Mouse (Mus musculus) stomach, embryonic 15.5 days (tissue): Measurements from ENCODE around the gene Bach2. TPM values are rescaled to one million over a fixed set of nuclear protein-coding genes. Genes with fewer than 3 reads are reported as not detected.

Experiments used
- ATAC-seq: fragments of 200-750 bp; cut with Nextera tagmentation; 2 replicates; pipeline ENCODE4 v1.8.0; 2017; ENCODE audit warnings: low read depth, moderate number of reproducible peaks, moderate TSS enrichment; ENCODE audit not compliant: insufficient read depth, low FRiP score
- H3K27ac ChIP-seq: fragments of 300-500 bp; sonication (generic); 2 replicates; pipeline ENCODE4 v1.5.1; 2015; ENCODE audit warnings: mild to moderate bottlenecking, inconsistent platforms
- H3K27me3 ChIP-seq: fragments of 300-500 bp; sonication (generic); replicated peaks from 2 replicates; pipeline ENCODE4 v1.6.1; 2015; ENCODE audit warnings: inconsistent platforms
- H3K36me3 ChIP-seq: fragments of 300-500 bp; sonication (generic); 2 replicates; pipeline ENCODE4 v1.6.1; 2015; ENCODE audit warnings: inconsistent platforms
- H3K4me1 ChIP-seq: fragments of 300-500 bp; sonication (generic); 2 replicates; pipeline ENCODE4 v1.6.1; 2015; ENCODE audit warnings: inconsistent platforms
- H3K4me2 ChIP-seq: fragments of 300-500 bp; sonication (generic); 2 replicates; pipeline ENCODE4 v1.6.1; 2015; ENCODE audit warnings: mild to moderate bottlenecking, inconsistent platforms
- H3K4me3 ChIP-seq: fragments of 300-500 bp; sonication (generic); replicated peaks from 2 replicates; pipeline ENCODE4 v1.5.1; 2015; ENCODE audit warnings: inconsistent platforms
- H3K9ac ChIP-seq: fragments of 300-500 bp; sonication (generic); 2 replicates; pipeline ENCODE4 v1.6.1; 2015; ENCODE audit warnings: inconsistent platforms
- H3K9me3 ChIP-seq: fragments of 300-500 bp; sonication (generic); 2 replicates; pipeline ENCODE4 v1.6.1; 2016; ENCODE audit warnings: inconsistent platforms
- WGBS: fragments of 180-500 bp; shearing (Covaris S2); methylation state at CpG from one replicate; pipeline ENCODE4 v1.1.7; 2015; 5-methylcytosine and 5-hydroxymethylcytosine counted together
- polyA plus RNA-seq: library from polyadenylated mRNA; unstranded; fragments of >200 nt; fragmentation: Nextera tagmentation; extraction: Ambion mirVana; gene quantifications from 2 replicates; pipeline ENCODE4 v1.2.1, GENCODE M21; 2015

Gene Bach2
- polyA plus RNA-seq, 1 experiment from 2014 or later: 5.2 TPM

- Histone ChIP-seq H3K9me3 (no peaks in the 10 kb centered on the region), H3K4me1 (peaks cover 8% of the 10 kb centered on the region; the same call in 1 of the 2 replicates)
- WGBS: 64% methylated on average over 12 of the region's 12 CpGs
Measured at GRCm38 (mm10) chr4:32357996-32358600, 119.5 kb downstream of the Bach2 start.

GRCm38 (mm10) chr4:32358602-32359464 is 120.2 kb downstream of the Bach2 start:
- no peak overlapping the region for H3K27ac ChIP-seq
- H3K9ac ChIP-seq: no peak overlapping the region
- WGBS: 67% methylated on average over 12 of the region's 12 CpGs
- H3K4me1 ChIP-seq: peaks cover 9% of the 10 kb centered on the region; the same call in 1 of the 2 replicates
- H3K9me3 ChIP-seq: no peaks in the 10 kb centered on the region
- no peak overlapping the region for H3K4me2 ChIP-seq
- no peaks in the 10 kb centered on the region for H3K27me3 ChIP-seq
- ATAC-seq: no peak
- H3K4me3 ChIP-seq: no peak overlapping the region
- H3K36me3 ChIP-seq: no peaks in the 10 kb centered on the region

More at GRCm38 (mm10) chr4:32357996-32358600, 119.5 kb downstream of the Bach2 start:
- Histone ChIP-seq H3K9ac (no peak overlapping the region), H3K27ac (peak overlapping the region; percentile 26; the same call in 1 of the 2 replicates), H3K4me3 (no peak overlapping the region), H3K27me3 (no peaks in the 10 kb centered on the region), H3K4me2 (no peak overlapping the region), H3K36me3 (no peaks in the 10 kb centered on the region)
- ATAC-seq: no peak

GRCm38 (mm10) chr4:32359634-32360033 is 121.0 kb downstream of the Bach2 start:
- no peaks in the 10 kb centered on the region for H3K9me3 ChIP-seq
- H3K4me3 ChIP-seq: no peak overlapping the region
- WGBS: 61% methylated on average over 3 of the region's 3 CpGs
- no peak overlapping the region for H3K9ac ChIP-seq
- no peak overlapping the region for H3K4me2 ChIP-seq
- H3K4me1 ChIP-seq: peaks cover 9% of the 10 kb centered on the region; the same call in 1 of the 2 replicates
- H3K36me3 ChIP-seq: no peaks in the 10 kb centered on the region
- ATAC-seq: no peak
- H3K27me3 ChIP-seq: no peaks in the 10 kb centered on the region
- H3K27ac ChIP-seq: no peak overlapping the region

GRCm38 (mm10) chr4:32360496-32360895 is 121.9 kb downstream of the Bach2 start:
- no peak overlapping the region for H3K4me3 ChIP-seq
- H3K36me3 ChIP-seq: no peaks in the 10 kb centered on the region
- no peaks in the 10 kb centered on the region for H3K9me3 ChIP-seq
- H3K4me2 ChIP-seq: no peak overlapping the region
- H3K9ac ChIP-seq: no peak overlapping the region
- no peak for ATAC-seq
- H3K27ac ChIP-seq: no peak overlapping the region
- no peaks in the 10 kb centered on the region for H3K27me3 ChIP-seq
- WGBS: 90% methylated on average over 5 of the region's 5 CpGs
- H3K4me1 ChIP-seq: peaks cover 14% of the 10 kb centered on the region; the same call in 1 of the 2 replicates

GRCm38 (mm10) chr4:32363488-32363984 is 124.9 kb downstream of the Bach2 start:
- no peak for ATAC-seq
- Histone ChIP-seq H3K4me1 (peaks cover 12% of the 10 kb centered on the region; the same call in 1 of the 2 replicates), H3K27me3 (no peaks in the 10 kb centered on the region), H3K9me3 (no peaks in the 10 kb centered on the region), H3K9ac (no peak overlapping the region), H3K27ac (no peak overlapping the region), H3K36me3 (no peaks in the 10 kb centered on the region), H3K4me3 (no peak overlapping the region), H3K4me2 (no peak overlapping the region)
- 47% methylated on average over 14 of the region's 14 CpGs for WGBS

GRCm38 (mm10) chr4:32365144-32365907 is 126.7 kb downstream of the Bach2 start:
- no peak overlapping the region for H3K4me3 ChIP-seq
- H3K9me3 ChIP-seq: no peaks in the 10 kb centered on the region
- no peaks in the 10 kb centered on the region for H3K36me3 ChIP-seq
- no peak overlapping the region for H3K4me2 ChIP-seq
- ATAC-seq: no peak
- H3K9ac ChIP-seq: no peak overlapping the region
- peaks cover 12% of the 10 kb centered on the region; the same call in 1 of the 2 replicates for H3K4me1 ChIP-seq
- H3K27me3 ChIP-seq: no peaks in the 10 kb centered on the region
- no peak overlapping the region for H3K27ac ChIP-seq
- WGBS: 44% methylated on average over 13 of the region's 13 CpGs

DNA sequence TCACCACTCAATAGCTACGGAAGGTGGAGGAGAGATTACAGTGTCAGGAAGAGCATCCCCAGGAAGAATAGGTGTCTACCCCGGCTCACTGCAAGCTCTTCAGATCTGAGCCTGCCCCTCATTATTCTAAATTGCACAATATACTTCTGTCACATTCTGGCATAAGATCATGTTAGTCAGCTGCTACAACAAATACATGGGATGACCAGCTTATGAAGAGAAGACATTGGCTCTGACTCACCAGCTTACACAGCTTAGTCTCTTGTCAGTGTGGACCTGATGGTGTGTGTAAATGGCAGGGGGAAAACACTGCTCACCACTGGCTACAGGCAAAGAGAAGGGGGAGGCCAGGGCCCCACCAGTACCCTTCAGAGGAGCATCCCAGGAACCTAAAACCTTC is 127.6 kb downstream of the Bach2 start:
- no peak overlapping the region for H3K4me3 ChIP-seq
- peaks cover 12% of the 10 kb centered on the region; the same call in 1 of the 2 replicates for H3K4me1 ChIP-seq
- H3K9me3 ChIP-seq: no peaks in the 10 kb centered on the region
- H3K27ac ChIP-seq: no peak overlapping the region
- H3K9ac ChIP-seq: no peak overlapping the region
- ATAC-seq: no peak
- WGBS: 86% methylated on average over 2 of the region's 2 CpGs
- H3K4me2 ChIP-seq: no peak overlapping the region
- H3K36me3 ChIP-seq: no peaks in the 10 kb centered on the region
- no peaks in the 10 kb centered on the region for H3K27me3 ChIP-seq

- Histone ChIP-seq H3K27me3 (no peaks in the 10 kb centered on the region), H3K4me1 (peaks cover 15% of the 10 kb centered on the region; the same call in 1 of the 2 replicates), H3K9ac (no peak overlapping the region), H3K4me3 (no peak overlapping the region), H3K4me2 (no peak overlapping the region), H3K36me3 (no peaks in the 10 kb centered on the region), H3K27ac (no peak overlapping the region), H3K9me3 (no peaks in the 10 kb centered on the region)
- 49% methylated on average over 8 of the region's 8 CpGs for WGBS
- no peak for ATAC-seq
Measured at GRCm38 (mm10) chr4:32368345-32368744, 129.7 kb downstream of the Bach2 start.

- 31% methylated on average over 7 of the region's 7 CpGs for WGBS
- Histone ChIP-seq H3K9ac (no peak overlapping the region), H3K36me3 (no peaks in the 10 kb centered on the region), H3K4me1 (0 out of 2 replicates have a peak, but pooled peaks cover 8% of the 10 kb centered on the region), H3K4me2 (peak overlapping the region; percentile 19; the same call in 1 of the 2 replicates), H3K4me3 (no peak overlapping the region), H3K27me3 (no peaks in the 10 kb centered on the region), H3K27ac (no peak overlapping the region), H3K9me3 (no peaks in the 10 kb centered on the region)
- ATAC-seq: no peak
Measured at GRCm38 (mm10) chr4:32373085-32373484, 134.5 kb downstream of the Bach2 start.

GRCm38 (mm10) chr4:32373527-32373926 is 134.9 kb downstream of the Bach2 start:
- Histone ChIP-seq H3K4me2 (no peak overlapping the region), H3K27ac (no peak overlapping the region), H3K4me1 (0 out of 2 replicates have a peak, but pooled peaks cover 8% of the 10 kb centered on the region), H3K27me3 (no peaks in the 10 kb centered on the region), H3K4me3 (no peak overlapping the region), H3K36me3 (no peaks in the 10 kb centered on the region), H3K9me3 (no peaks in the 10 kb centered on the region), H3K9ac (no peak overlapping the region)
- ATAC-seq: no peak
- 36% methylated on average over 3 of the region's 3 CpGs for WGBS

GRCm38 (mm10) chr4:32374751-32375582 is 136.4 kb downstream of the Bach2 start:
- H3K9ac ChIP-seq: no peak overlapping the region
- no peaks in the 10 kb centered on the region for H3K27me3 ChIP-seq
- 0 out of 2 replicates have a peak, but pooled peaks cover 8% of the 10 kb centered on the region for H3K4me1 ChIP-seq
- ATAC-seq: no peak
- no peak overlapping the region for H3K27ac ChIP-seq
- H3K4me2 ChIP-seq: no peak overlapping the region
- WGBS: 62% methylated on average over 10 of the region's 10 CpGs
- H3K9me3 ChIP-seq: no peaks in the 10 kb centered on the region
- no peaks in the 10 kb centered on the region for H3K36me3 ChIP-seq
- H3K4me3 ChIP-seq: no peak overlapping the region
